Mouse (Mus musculus) limb, embryonic 13.5 days (tissue): ENCODE data around the gene Rbfox1. TPM values are rescaled to one million over a fixed set of nuclear protein-coding genes. Genes with fewer than 3 reads are reported as not detected.

Source experiments
- ATAC-seq: fragments of 200-750 bp; cut with Nextera tagmentation; 2 replicates; pipeline ENCODE4 v1.8.0; 2017; ENCODE audit warnings: low read depth, moderate number of reproducible peaks, moderate TSS enrichment; ENCODE audit not compliant: low FRiP score
- H3K27ac ChIP-seq: fragments of 300-500 bp; sonication (generic); 2 replicates; pipeline ENCODE4 v1.5.1; 2015; ENCODE audit warnings: inconsistent platforms, mild to moderate bottlenecking, moderate library complexity
- H3K27me3 ChIP-seq: fragments of 300-500 bp; sonication (generic); 2 replicates; pipeline ENCODE4 v1.6.1; 2015; ENCODE audit warnings: mild to moderate bottlenecking, inconsistent platforms
- H3K36me3 ChIP-seq: fragments of 300-500 bp; sonication (generic); 2 replicates; pipeline ENCODE4 v1.6.1; 2015; ENCODE audit warnings: inconsistent platforms, mild to moderate bottlenecking, moderate library complexity
- H3K4me1 ChIP-seq: fragments of 300-500 bp; sonication (generic); 2 replicates; pipeline ENCODE4 v1.6.1; 2015; ENCODE audit warnings: inconsistent platforms
- H3K4me2 ChIP-seq: fragments of 300-500 bp; sonication (generic); replicated peaks from 2 replicates; pipeline ENCODE4 v1.6.1; 2015; ENCODE audit warnings: inconsistent platforms, mild to moderate bottlenecking, moderate library complexity
- H3K4me3 ChIP-seq: fragments of 300-500 bp; sonication (generic); 2 replicates; pipeline ENCODE4 v1.5.1; 2015; ENCODE audit warnings: moderate library complexity, mild to moderate bottlenecking, inconsistent platforms
- H3K9ac ChIP-seq: fragments of 300-500 bp; sonication (generic); 2 replicates; pipeline ENCODE4 v1.6.1; 2015; ENCODE audit warnings: mild to moderate bottlenecking, inconsistent platforms
- H3K9me3 ChIP-seq: fragments of 300-500 bp; sonication (generic); 2 replicates; pipeline ENCODE4 v1.6.1; 2016; ENCODE audit warnings: inconsistent platforms
- WGBS: fragments of 180-500 bp; shearing (Covaris S2); methylation state at CpG from one replicate; pipeline ENCODE4 v1.1.7; 2015; 5-methylcytosine and 5-hydroxymethylcytosine counted together
- polyA plus RNA-seq: library from polyadenylated mRNA; unstranded; fragments of >200 nt; fragmentation: Nextera tagmentation; extraction: Ambion mirVana; gene quantifications from 2 replicates; pipeline ENCODE4 v1.2.1, GENCODE M21; 2015

The Rbfox1 gene
- polyA plus RNA-seq, 1 experiment from 2014 or later = 4.1 TPM

DNA sequence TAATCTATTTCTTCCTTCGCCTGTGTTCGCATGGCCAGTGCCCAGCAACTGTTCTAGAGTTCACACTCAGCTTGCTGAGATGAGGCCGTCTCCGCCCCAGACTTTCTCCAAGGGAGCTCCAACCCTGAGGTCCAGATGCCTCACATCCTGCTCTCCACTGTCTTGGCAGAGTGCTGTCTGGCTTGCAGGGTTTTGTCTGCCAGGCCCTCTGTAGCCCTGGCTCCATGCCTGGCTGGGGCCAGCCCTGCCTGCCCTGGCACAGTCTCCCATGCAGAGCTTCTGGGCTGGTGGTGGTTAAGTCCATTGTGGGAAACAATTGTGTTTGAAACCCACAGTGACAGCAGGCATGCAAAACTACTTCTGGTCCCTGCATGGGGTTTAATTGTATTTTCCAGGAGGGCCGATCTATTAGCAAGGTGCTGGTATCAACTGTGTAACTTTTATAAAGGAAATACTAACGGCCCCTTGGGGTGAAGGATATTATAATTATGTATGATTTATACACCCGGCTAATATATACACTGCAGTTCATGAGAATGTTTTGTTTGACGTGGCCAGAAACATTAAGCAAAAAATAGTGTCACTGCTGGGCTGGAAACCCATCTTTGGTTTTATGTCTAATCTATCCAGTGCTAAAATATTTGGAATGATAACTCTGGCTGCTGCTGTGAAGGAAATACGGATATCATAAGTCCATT is 831.2 kb downstream of the Rbfox1 start:
- ATAC-seq = no peak
- peaks cover 5% of the 10 kb centered on the region for H3K4me1 ChIP-seq
- no peaks in the 10 kb centered on the region for H3K9me3 ChIP-seq
- H3K9ac ChIP-seq = no peak overlapping the region
- H3K4me3 ChIP-seq = no peak overlapping the region
- 73% methylated on average over 9 of the region's 9 CpGs for whole genome bisulfite sequencing
- H3K27ac ChIP-seq = no peak overlapping the region
- no peaks in the 10 kb centered on the region for H3K36me3 ChIP-seq
- no peaks in the 10 kb centered on the region for H3K27me3 ChIP-seq
- H3K4me2 ChIP-seq = no peak overlapping the region

DNA sequence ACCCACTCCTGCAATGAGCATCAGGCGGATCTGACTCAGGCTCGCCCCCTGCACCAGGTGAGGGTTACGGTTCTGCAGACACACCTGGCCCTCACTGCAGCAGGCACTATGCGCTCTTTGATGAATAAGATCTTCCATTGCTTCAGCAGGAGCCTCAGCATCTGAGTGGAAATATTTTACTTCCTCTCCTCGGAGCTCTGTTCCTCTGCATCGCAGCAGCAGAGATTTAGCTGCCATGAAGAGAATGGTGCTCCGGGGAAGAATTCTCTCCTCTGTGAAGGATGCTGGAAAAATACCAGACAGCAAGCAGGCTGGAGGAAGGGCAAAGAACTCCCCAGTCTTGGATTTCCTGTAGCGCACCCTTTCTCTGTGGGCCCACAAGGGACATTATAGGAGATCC is 833.9 kb downstream of the Rbfox1 start:
- WGBS = 68% methylated on average over 8 of the region's 8 CpGs
- no peak overlapping the region for H3K4me2 ChIP-seq
- ATAC-seq = no peak
- no peak overlapping the region for H3K27ac ChIP-seq
- H3K27me3 ChIP-seq = no peaks in the 10 kb centered on the region
- no peaks in the 10 kb centered on the region for H3K36me3 ChIP-seq
- H3K4me3 ChIP-seq = no peak overlapping the region
- no peaks in the 10 kb centered on the region for H3K9me3 ChIP-seq
- peaks cover 5% of the 10 kb centered on the region for H3K4me1 ChIP-seq
- no peak overlapping the region for H3K9ac ChIP-seq

DNA sequence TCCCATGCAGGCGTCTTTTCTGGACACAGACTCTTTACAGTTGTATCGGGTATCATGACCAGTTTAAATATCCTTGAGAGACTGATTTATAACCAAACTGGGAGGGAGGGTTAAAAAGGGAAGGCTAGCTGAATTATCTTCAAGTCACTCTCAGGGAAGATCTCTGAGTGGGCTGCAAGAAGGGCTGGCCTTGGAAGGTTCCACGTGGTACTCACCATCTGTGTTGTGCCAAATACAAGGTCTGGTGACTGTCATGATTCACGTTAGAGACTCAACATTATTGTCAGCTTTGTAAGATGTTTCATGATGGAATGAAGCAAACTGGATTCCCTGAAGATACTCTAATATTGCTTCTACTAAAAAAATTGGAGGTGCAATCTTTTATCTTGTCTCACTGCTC is 847.5 kb downstream of the Rbfox1 start:
- H3K9ac ChIP-seq = no peak overlapping the region
- H3K36me3 ChIP-seq = no peaks in the 10 kb centered on the region
- ATAC-seq = no peak
- WGBS = 61% methylated on average over 4 of the region's 4 CpGs
- H3K4me3 ChIP-seq = no peak overlapping the region
- no peaks in the 10 kb centered on the region for H3K27me3 ChIP-seq
- H3K27ac ChIP-seq = no peak overlapping the region
- H3K9me3 ChIP-seq = no peaks in the 10 kb centered on the region
- no peak overlapping the region for H3K4me2 ChIP-seq
- no peaks in the 10 kb centered on the region for H3K4me1 ChIP-seq

DNA sequence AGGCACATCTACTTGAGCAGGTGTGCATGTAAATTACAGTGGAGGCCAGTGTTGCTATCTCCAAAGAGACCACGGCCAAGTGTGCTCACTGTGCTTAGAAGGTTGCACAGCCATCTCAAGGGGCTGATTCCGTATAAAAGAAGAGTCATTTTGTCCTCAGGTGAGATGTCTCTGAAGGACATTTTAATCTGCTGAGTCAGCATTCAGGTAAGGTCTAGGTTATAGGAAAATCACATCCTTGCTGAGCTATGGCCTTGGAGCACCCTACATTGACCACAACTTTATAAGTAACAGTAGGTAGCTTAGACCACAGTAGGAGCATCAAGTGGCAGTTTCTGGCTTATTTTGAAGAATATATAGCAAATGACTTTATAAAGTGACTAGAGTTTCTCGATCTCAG is 848.3 kb downstream of the Rbfox1 start:
- Histone ChIP-seq H3K27ac (no peak overlapping the region), H3K4me2 (no peak overlapping the region), H3K4me3 (no peak overlapping the region), H3K9ac (no peak overlapping the region), H3K4me1 (no peaks in the 10 kb centered on the region), H3K36me3 (no peaks in the 10 kb centered on the region), H3K27me3 (no peaks in the 10 kb centered on the region), H3K9me3 (no peaks in the 10 kb centered on the region)
- 84% methylated on average over 3 of the region's 3 CpGs for WGBS
- ATAC-seq = no peak

DNA sequence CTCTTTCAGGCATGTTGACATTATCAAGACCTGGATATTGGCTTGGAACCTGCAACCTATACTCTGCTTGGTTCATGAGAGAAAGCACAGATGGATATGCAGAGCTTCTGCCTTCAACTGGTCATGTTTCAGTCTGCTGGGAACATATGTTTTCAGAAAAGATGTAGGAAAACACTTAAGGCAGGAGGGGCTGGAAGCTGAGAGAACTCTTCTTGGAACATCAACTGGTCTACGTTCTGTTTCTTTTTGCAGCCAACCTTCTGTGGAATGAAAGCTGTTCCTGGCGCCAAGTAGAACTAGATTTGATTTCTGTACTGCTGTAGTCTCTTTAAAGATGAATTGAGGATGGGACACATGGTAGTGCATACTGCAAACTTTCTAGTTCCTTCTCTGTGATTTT is 851.4 kb downstream of the Rbfox1 start:
- Histone ChIP-seq H3K4me3 (no peak overlapping the region), H3K27ac (no peak overlapping the region), H3K9me3 (no peaks in the 10 kb centered on the region), H3K9ac (no peak overlapping the region), H3K27me3 (no peaks in the 10 kb centered on the region), H3K4me1 (no peaks in the 10 kb centered on the region), H3K4me2 (no peak overlapping the region), H3K36me3 (no peaks in the 10 kb centered on the region)
- ATAC-seq = no peak
- WGBS = 79% methylated on average over 2 of the region's 2 CpGs

DNA sequence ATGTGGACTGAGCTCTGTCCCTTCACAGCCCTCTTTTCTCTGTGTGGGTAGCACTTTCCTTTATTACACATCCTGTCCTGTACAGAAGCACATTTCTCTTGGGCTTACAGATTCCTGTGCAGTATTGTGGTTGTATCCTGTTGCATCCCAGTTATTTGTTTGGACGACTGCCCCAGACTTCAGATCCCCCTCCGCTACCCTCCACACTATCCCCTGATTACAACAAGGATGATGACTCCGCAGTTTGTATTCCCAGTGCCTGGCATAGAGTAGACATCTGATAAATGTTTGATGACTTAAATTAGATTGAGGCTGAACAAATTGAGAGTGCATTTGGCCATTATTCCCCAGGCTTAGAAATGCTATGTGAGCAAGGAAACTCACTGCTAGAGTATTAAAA is 851.8 kb downstream of the Rbfox1 start:
- no peak overlapping the region for H3K4me3 ChIP-seq
- no peaks in the 10 kb centered on the region for H3K4me1 ChIP-seq
- H3K27me3 ChIP-seq = no peaks in the 10 kb centered on the region
- H3K9me3 ChIP-seq = no peaks in the 10 kb centered on the region
- no peak overlapping the region for H3K27ac ChIP-seq
- no peak for ATAC-seq
- H3K9ac ChIP-seq = no peak overlapping the region
- H3K36me3 ChIP-seq = no peaks in the 10 kb centered on the region
- no peak overlapping the region for H3K4me2 ChIP-seq
- 75% methylated on average over 3 of the region's 3 CpGs for WGBS

DNA sequence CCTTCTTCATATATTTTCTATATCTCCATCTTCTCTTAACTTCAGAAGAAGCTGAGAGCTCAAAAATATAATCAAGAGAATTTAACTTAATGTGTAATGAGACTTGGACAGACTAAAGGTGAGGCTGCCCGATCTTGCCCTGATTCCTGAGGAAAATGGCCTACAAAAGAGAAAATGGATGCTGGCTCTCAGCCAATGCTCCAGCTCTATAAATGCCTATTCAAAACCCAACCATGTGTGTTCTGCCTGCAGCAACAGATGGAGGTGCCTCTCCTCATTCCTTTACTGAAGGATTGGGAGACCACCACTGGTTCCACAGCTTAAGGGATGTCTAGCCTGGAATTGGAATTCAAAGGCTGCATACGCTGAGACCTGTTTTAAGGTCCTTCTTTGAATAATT is 861.0 kb downstream of the Rbfox1 start:
- H3K9me3 ChIP-seq = no peaks in the 10 kb centered on the region
- no peak overlapping the region for H3K27ac ChIP-seq
- no peak overlapping the region for H3K9ac ChIP-seq
- no peaks in the 10 kb centered on the region; the same call in 1 of the 2 replicates for H3K27me3 ChIP-seq
- H3K4me2 ChIP-seq = no peak overlapping the region
- 54% methylated on average over 2 of the region's 2 CpGs for WGBS
- no peaks in the 10 kb centered on the region for H3K4me1 ChIP-seq
- H3K36me3 ChIP-seq = no peaks in the 10 kb centered on the region
- ATAC-seq = no peak
- H3K4me3 ChIP-seq = no peak overlapping the region

DNA sequence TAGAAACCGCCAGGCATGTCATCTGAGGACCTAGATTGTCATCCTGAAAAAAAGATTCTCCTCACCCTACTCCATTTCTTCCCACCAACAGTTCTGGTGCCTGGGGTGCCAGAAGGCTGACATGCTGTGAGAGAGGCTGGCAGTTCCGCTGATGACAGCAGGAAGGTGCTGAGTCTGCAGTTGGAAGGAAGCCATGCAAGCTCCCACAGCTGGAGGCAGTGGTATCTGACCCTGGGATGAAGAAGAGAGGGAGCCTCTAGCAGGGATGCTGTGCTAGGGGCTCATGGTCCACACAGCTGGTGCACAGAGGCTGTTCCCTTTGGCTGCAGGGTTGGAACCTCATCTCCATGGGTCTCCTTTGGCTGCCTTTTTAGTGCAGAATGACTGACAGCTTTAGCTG is 865.3 kb downstream of the Rbfox1 start:
- Histone ChIP-seq H3K9ac (no peak overlapping the region), H3K9me3 (no peaks in the 10 kb centered on the region), H3K4me2 (no peak overlapping the region), H3K27ac (no peak overlapping the region), H3K4me1 (no peaks in the 10 kb centered on the region), H3K36me3 (no peaks in the 10 kb centered on the region), H3K4me3 (no peak overlapping the region), H3K27me3 (no peaks in the 10 kb centered on the region; the same call in 1 of the 2 replicates)
- ATAC-seq = no peak
- WGBS = 62% methylated on average over 2 of the region's 2 CpGs

DNA sequence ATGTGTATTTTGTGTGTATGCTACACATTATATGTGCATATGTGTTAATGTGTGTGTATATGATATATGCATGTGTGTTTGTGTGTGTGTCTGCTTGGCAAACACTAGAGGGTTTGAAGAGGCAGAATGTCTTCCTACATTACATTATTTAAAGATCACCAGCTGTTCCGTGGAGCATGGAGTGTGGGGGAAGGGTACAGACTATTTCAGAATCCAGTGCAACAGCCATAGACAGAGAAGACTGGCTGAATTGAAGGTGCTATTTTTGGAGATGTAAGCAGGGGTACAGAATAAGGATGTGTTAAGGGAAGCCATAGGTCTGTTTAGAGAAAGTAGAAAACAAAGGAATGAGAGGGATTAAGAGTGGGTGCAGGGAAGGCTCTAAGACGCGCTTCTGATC is 869.7 kb downstream of the Rbfox1 start:
- no peak overlapping the region for H3K27ac ChIP-seq
- WGBS = 84% methylated on average over 3 of the region's 3 CpGs
- H3K4me2 ChIP-seq = no peak overlapping the region
- no peaks in the 10 kb centered on the region for H3K36me3 ChIP-seq
- H3K9ac ChIP-seq = no peak overlapping the region
- ATAC-seq = no peak
- no peaks in the 10 kb centered on the region for H3K9me3 ChIP-seq
- no peaks in the 10 kb centered on the region for H3K4me1 ChIP-seq
- no peaks in the 10 kb centered on the region; the same call in 1 of the 2 replicates for H3K27me3 ChIP-seq
- no peak overlapping the region for H3K4me3 ChIP-seq

DNA sequence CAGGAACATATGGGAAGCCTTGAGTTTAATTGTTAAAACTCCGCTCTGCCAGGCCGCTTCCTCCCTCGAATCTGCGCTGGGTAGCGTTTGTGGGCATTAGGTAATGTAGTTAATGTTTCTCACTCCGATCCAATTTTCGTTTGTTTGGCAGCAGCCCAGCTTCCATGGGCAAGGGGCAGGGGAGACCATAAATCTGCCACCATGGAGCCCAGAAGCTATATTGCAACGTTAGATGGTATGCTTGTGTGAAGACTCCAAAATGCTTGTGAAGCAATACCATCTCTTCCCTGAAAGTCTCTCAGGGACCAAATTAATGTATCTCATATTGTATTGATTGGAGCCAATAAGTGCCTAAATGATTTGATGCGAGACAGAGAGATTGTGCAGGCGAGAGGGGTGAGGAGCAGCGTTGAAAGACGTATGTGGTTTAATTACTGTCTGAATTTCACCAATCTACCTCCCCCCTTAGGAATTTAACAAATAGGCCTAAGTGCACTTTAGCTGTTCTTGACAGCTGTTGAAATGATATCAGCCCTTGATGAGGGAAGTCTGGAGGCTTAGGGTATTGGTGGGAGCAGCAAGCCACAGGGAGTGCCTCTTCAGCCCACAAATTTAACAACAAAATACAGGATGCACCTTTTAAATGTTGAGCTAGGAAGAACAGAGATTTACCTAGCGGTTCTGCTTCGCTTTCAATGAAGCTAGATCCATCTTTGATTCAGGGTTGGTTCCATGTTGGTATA is 884.5 kb downstream of the Rbfox1 start:
- peak; percentile 76 for ATAC-seq
- H3K9ac ChIP-seq = no peak overlapping the region
- H3K9me3 ChIP-seq = no peaks in the 10 kb centered on the region
- 36% methylated on average over 14 of the region's 14 CpGs for WGBS
- no peak overlapping the region for H3K27ac ChIP-seq
- H3K4me3 ChIP-seq = no peak overlapping the region
- no peaks in the 10 kb centered on the region for H3K27me3 ChIP-seq
- no peak overlapping the region for H3K4me2 ChIP-seq
- H3K36me3 ChIP-seq = no peaks in the 10 kb centered on the region
- H3K4me1 ChIP-seq = peaks cover 20% of the 10 kb centered on the region

DNA sequence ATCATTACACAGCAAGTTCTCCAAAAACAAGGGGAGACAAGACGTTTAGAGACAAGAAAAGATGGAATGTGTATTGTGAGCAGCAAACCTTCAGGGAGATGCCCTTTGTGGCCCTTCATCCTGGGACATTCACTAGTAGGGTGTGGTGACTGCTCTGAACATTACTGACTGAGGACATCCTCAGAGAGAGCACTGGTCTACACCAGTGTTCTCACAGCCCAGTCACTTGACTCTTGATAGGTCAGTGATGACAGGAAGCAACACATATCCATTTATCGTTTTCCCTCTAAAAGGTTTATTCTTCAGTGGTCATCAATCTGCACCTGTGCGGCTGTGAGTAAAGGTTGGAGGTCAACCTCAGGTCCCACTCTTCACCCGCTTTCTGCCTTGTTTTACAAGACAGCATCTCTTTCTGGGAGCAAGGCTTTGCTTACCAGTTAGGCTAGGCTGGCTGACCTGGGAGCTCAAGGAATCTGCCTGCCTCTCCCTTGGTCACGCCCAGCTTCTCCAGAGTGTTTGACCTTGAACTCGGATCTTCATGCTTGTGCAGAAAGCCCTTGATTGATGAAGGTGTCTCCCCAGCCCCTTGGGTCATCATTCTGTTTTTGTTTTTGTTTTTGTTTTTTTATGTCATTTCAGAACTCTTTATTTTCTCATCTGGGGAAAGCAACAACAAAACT is 892.5 kb downstream of the Rbfox1 start:
- 82% methylated on average over 6 of the region's 6 CpGs for WGBS
- H3K9ac ChIP-seq = no peak overlapping the region
- H3K36me3 ChIP-seq = no peaks in the 10 kb centered on the region
- H3K4me1 ChIP-seq = no peaks in the 10 kb centered on the region
- H3K27me3 ChIP-seq = no peaks in the 10 kb centered on the region
- no peak overlapping the region for H3K4me3 ChIP-seq
- no peaks in the 10 kb centered on the region for H3K9me3 ChIP-seq
- no peak overlapping the region for H3K27ac ChIP-seq
- no peak overlapping the region for H3K4me2 ChIP-seq
- no peak for ATAC-seq

DNA sequence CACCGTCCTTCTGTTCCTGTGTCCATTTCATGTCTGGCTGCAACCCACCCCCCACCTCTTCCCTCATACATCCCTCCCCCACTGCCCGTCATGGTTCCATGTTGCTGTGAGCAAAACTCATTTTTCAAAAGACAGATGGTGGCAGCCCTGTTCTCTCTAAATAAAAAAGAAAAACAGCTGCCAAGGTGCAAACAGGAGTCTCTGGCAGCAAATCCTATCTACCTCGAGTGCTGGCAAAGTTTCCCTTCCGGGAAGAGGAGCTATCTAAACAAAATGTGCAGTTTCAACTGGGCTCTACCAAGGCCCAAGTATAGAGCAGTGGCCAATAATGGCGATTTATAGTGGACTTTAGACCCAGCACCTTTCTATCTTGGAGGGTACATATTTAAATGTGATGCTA is 899.0 kb downstream of the Rbfox1 start:
- Histone ChIP-seq H3K4me1 (no peaks in the 10 kb centered on the region), H3K36me3 (no peaks in the 10 kb centered on the region), H3K9ac (no peak overlapping the region), H3K27ac (no peak overlapping the region), H3K4me2 (no peak overlapping the region), H3K4me3 (no peak overlapping the region), H3K9me3 (no peaks in the 10 kb centered on the region), H3K27me3 (no peaks in the 10 kb centered on the region)
- no peak for ATAC-seq
- 54% methylated on average over 5 of the region's 5 CpGs for WGBS
